Mouse (Mus musculus): ENCODE results near the gene Rbms3.

Gene Rbms3

GRCm38 (mm10) chr9:117375776-117376175 lies 253.9 kb downstream of the Rbms3 start:
- no peak for DNase-seq (ENCODE audit: low read depth)

- DNase-seq (ENCODE audit: low read depth): no peak
These were observed 256.5 kb downstream of the Rbms3 start for GRCm38 (mm10) chr9:117373164-117373741.

DNA sequence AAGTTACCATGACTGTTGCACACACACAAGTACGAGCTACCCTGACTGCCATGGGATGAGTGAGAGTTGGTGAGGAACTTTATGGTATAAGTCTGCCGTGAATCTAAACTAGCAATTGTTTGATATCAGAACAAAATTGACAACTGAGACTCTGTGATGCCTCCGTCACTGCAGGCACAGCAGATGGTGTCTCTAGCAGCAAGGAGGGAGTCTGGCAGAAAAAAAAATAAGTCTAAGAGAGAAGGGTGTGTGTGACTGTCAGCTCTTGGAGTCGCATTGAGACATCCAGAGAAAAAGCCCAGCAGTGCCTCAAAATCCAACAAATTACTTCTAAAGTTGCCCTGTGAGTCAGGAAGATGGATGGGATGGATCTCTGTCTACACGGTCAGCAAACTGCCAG lies 257.7 kb downstream of the Rbms3 start:
- no peak for DNase-seq (ENCODE audit: low read depth)

- no peak for DNase-seq (ENCODE audit: low read depth)
These were observed 259.6 kb downstream of the Rbms3 start for GRCm38 (mm10) chr9:117370086-117370485.

DNA sequence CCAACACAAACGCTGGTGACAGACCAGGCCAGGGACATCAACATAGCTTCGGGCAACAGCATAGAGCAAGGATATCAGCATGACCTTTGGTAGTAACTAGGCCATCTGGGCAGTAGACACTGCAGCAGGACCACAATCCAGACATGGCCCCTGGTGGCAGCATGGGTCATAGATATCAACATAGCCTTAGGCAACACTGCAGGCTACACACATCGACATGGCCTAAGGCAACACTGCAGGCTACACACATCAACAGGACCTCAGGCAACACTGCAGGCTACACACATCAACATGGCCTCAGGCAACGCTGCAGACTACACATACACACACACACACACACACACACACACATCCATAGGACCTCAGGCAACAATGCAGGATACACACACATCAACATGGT lies 261.7 kb downstream of the Rbms3 start:
- DNase-seq (ENCODE audit: low read depth): no peak

GRCm38 (mm10) chr9:117364610-117365009 lies 265.1 kb downstream of the Rbms3 start:
- no peak for DNase-seq (ENCODE audit: low read depth)

GRCm38 (mm10) chr9:117361431-117361830 lies 268.3 kb downstream of the Rbms3 start:
- DNase-seq (ENCODE audit: low read depth): no peak

DNA sequence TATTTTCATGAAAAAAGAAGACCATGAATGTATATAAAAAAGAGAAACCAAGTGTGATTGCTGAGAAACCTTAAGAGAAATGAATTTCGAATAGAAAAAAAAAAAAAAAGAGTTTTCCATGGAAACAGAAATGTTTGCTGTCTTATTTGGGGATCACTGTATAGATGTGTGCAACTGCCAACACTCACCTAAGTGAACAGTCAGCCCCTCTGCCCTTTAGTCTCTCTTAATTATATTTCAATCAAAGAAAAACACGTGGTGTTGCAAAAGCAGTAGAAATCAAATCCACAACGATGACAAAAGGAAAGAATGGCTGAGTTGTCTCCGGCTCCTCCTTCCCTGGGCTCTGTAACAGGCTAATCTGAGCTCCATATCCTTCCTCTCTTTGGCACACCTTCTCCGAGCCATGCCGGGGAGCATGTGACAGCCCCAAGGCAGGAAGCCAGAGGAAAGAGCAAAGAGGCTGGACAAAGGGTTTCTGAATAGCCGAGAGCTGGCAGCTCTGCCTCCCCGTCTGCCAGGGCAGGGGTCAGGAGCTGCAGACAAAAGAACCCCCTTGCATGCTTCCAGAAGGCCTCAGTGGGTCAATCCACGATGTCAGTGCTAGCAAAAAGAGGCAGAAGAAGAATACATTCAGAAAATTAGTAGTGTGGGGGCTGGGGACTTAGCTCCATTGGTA lies 272.8 kb downstream of the Rbms3 start:
- no peak for DNase-seq (ENCODE audit: low read depth)

- no peak for DNase-seq (ENCODE audit: low read depth)
These were observed 274.2 kb downstream of the Rbms3 start for GRCm38 (mm10) chr9:117355501-117355900.

DNA sequence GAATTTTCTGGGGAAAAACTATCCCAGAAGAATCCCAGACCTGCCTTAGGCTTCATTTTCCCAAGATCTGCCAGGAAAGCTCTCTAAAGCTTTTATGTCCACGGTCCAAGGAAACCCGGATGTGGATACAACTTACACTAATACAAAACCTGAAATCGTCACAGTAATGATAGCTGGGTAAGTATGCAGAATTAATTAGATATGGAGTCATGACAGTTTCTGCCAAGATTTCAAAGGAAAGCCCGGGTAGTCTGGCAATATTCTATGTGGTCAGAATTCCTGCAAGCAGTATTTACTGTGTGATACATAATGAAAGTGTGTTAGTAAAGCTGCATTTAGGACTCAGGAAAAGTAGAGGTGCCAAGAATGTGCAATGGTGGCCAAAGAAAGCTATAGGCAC lies 287.4 kb downstream of the Rbms3 start:
- DNase-seq (ENCODE audit: low read depth): no peak

GRCm38 (mm10) chr9:117330681-117331080 lies 299.0 kb downstream of the Rbms3 start:
- DNase-seq (ENCODE audit: low read depth): no peak

DNA sequence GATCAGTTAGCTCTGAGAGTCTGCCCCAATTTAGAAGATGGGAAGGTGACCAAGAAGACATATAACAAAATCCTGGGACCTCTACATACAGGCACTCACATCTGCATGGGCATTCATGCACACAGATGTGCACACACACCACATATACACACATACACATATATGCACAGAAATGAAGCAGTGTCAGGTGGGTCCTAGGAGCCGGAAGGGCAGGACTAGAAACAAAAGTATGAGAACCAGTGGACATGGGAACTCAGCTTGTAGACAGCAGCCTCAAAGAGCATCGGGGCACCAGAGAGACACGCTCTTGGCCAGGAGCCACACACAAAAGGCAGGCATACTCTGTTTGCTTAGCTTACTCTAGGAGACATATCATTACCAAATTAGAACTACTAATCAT lies 310.4 kb downstream of the Rbms3 start:
- DNase-seq (ENCODE audit: low read depth): no peak

DNA sequence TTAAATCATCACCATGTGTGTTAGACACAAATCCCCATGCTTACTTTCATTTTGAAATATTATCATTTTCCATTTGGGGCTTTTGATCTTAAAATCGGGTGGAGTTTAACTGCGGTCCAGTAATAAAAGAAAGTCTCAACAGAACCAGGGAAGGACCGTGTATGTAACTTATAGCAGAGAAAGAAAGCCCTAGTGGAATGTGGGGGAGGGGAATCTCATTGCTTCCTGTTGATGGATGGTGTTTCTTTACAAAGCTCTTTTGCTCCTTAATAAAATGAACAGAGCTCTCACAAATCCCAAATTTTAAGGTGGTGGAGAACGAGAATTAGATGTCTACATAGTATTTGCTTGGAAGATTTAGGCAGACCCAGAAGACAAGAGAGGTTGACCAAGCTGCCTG lies 311.3 kb downstream of the Rbms3 start:
- no peak for DNase-seq (ENCODE audit: low read depth)

- no peak for DNase-seq (ENCODE audit: low read depth)
These were observed 312.5 kb downstream of the Rbms3 start for GRCm38 (mm10) chr9:117317251-117317650.

DNA sequence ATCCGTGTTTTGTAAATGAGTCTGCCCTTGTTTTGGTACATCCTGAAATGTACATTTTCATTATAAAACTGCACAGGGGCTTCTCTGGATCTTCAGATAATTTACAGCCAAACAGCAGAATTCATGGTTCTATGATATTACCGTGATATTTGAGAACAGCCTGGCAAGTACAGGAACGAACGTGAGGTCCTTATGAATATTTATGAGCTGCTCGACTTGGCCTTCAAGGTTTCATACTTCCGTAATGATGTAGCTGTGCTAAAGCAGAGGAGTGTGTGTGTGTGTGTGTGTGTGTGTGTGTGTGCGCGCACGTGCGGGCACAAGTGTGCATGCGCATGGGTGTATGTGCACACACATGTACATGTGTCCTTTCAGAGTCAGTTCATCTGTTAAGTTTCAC lies 316.1 kb downstream of the Rbms3 start:
- no peak for DNase-seq (ENCODE audit: low read depth)

- no peak for DNase-seq (ENCODE audit: low read depth)
These were observed 319.9 kb downstream of the Rbms3 start for GRCm38 (mm10) chr9:117309809-117310208.

GRCm38 (mm10) chr9:117298991-117299390 lies 330.7 kb downstream of the Rbms3 start:
- DNase-seq (ENCODE audit: low read depth): no peak

DNA sequence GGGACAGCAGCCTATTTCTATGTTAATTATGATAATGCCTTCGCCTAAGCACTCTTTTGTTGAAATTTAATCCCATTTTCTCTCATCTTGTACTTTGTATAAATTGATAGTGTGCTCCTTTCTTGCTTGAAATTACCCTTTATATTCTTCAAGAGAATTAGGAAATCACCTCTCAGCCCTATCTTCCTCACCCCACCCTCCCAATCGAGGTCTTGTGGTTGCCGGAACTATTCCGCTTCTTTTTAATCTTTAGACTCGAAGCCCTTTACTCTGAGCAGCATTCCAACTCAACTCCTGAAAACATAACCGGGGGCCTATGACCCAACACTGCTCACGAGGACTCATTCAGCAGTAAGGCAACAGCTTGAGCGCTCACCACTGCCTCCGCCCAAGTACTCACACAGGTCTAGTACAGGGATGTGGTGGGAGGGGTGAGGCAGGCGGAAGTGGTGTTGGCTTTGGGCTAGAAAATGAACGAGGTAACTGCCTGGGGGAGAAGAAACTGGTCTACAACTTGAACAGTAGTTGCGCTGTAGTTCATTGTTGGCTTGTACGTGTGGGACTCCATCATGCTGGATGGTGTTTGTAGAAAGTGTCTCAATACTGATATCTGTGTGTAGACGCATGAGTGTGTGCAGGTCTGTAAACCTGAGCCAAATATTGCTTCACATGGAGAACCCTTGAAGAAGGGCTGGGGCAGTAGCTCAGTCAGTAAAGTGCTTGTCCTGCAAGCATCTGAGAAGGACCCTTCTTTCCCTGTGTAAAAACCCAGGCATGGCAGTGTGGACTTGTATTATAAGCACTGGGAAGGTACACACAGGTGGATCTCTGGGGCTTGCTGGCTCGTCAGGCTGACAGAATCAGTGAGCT lies 331.8 kb downstream of the Rbms3 start:
- no peak for DNase-seq (ENCODE audit: low read depth)

- no peak for DNase-seq (ENCODE audit: low read depth)
These were observed 338.5 kb downstream of the Rbms3 start for GRCm38 (mm10) chr9:117291066-117291850.

DNA sequence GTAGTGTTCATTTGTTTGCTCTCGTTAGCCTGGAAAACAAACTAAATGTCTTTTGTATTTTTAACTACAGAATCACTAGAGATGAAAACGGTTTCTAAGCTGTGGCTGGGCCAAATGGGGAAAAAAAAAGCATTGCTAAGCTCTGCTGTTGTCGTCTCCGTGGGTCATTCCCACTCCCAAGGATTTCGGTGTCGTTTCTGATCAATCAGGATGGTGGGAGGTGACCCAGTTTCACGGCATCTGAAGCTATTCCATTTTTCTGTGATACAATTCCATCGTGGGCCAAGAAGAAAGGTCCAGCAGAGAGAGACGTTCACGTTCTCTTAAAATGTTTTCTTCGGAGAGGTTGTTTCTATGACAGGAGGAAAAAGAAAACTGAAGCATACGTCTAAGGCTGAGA lies 354.9 kb downstream of the Rbms3 start:
- DNase-seq (ENCODE audit: low read depth): no peak

- no peak for DNase-seq (ENCODE audit: low read depth)
These were observed 370.1 kb downstream of the Rbms3 start for GRCm38 (mm10) chr9:117259614-117260013.

DNA sequence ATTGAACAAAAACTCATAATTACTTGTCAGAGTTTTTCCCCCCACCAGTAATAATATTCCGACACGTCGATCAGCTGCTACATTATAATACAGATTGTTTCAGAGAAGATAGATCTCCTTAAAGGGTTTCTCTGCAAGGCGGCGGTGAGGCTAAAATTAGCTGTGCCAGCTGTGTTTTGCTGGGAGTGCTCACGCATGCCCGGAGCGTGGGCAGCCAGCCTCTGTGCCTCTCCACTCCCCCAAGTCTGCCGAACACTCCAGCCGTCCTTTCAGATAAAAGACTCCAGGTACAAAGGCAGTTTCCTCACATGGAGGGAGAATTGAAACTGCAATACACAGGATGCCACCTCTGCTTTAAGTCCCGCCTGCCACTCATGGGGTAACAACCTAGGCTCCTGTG lies 376.4 kb downstream of the Rbms3 start:
- DNase-seq (ENCODE audit: low read depth): no peak
